Mouse (Mus musculus) stomach, adult 2 months (tissue): Measurements from ENCODE around the gene Dynll2. TPM values are rescaled to one million over a fixed set of nuclear protein-coding genes. Genes with fewer than 3 reads are reported as not detected.

Experiments used
- polyA plus RNA-seq: library from polyadenylated mRNA; depleted of rRNA; stranded (reverse); fragments of >200 nt; gene quantifications from 2 replicates; pipeline ENCODE4 v1.2.3, GENCODE M21; 2012; rRNA removed

Dynll2 gene
- 36.3 and 56.7 TPM in 2 replicates for polyA plus RNA-seq

DNA sequence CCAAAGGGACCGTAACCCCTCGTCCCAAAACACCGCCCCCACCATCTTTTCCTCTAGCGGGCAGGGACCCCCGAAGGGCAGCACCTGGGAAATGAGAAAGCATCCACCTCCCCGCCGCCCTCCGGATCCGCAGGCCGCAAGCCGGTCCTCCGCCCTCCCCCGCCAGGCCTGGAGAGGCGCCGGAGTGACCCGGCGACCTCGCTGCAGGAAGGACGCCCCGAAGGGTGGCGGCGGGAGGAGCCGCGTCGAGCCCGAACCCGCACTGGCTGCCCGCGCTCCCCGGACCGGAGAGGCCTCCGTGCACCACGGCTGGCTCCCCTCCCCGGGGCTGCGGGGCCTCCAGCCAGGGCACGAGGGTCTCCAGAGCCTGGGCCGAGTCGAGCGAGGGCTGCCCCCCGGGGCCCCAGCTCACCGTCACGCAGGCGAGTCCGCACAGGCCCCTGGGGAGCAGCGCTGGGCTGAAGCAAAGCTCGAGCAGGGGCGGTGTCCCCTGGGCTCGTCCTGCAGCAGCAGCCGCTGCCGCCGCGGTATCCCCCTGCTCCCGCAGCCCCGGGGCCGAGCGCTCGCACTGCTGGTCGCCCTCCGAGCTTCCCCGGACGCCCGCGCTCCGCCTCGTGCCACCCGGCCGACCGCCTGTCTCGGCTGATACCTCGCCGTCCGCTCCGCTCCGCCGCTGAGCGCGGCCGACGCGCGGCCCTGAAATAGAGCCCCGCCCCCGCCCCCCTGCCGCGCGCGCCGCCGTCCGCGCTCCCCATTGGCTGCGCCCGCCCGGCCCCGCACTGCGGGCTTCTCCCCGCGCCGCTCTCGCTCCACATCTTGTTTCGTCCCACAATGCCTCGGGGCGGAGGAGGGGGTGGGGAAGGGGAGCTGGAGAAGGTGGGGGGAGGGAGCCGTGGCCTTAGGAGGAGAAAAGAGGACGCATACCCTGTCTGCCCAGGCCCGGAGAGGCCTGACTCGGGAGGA lies at the start of gene Dynll2:
Gene Dynll2 (minus strand): TSS at position 703 of the 963 bp plus-strand sequence.

Other genes with a start within 250 kb of the Dynll2 start
- gene Supt4a, start 250.0 kb downstream of the Dynll2 start, polyA plus RNA-seq, result 12.7 and 14.1 TPM in 2 replicates
- 0.88 and 1.2 TPM in 2 replicates for gene Tspoap1, start 227.0 kb downstream of the Dynll2 start, polyA plus RNA-seq
- gene Mpo, start 194.0 kb downstream of the Dynll2 start, polyA plus RNA-seq, result 0.12 TPM in 1 of 2 replicates, not detected in the other
- 0.03 and 0.10 TPM in 2 replicates for gene Lpo, start 159.2 kb downstream of the Dynll2 start, polyA plus RNA-seq
- gene Mks1, start 134.3 kb downstream of the Dynll2 start, polyA plus RNA-seq, result 3.6 and 4.6 TPM in 2 replicates
- gene Epx, start 112.0 kb downstream of the Dynll2 start, polyA plus RNA-seq, result not detected in 2 replicates
- not detected in 2 replicates for gene Olfr462, start 95.3 kb downstream of the Dynll2 start, polyA plus RNA-seq
- gene Olfr463, start 90.1 kb downstream of the Dynll2 start, polyA plus RNA-seq, result not detected in 2 replicates
- not detected in 2 replicates for gene Olfr464, start 66.6 kb downstream of the Dynll2 start, polyA plus RNA-seq
- 42.6 and 64.7 TPM in 2 replicates for gene Srsf1, start 59.8 kb upstream of the Dynll2 start, polyA plus RNA-seq
- 4.4 and 4.7 TPM in 2 replicates for gene Vezf1, start 80.7 kb upstream of the Dynll2 start, polyA plus RNA-seq
- 16.0 and 24.3 TPM in 2 replicates for gene Cuedc1, start 110.5 kb upstream of the Dynll2 start, polyA plus RNA-seq
- 17.8 and 20.0 TPM in 2 replicates for gene Mrps23, start 216.9 kb upstream of the Dynll2 start, polyA plus RNA-seq